8 mouse cellular contexts compared by ENCODE assay signal in genomic region chr11:106961471-106962081, GRCm38 (mm10). TPM values are rescaled to one million over a fixed set of nuclear protein-coding genes. Genes with fewer than 3 reads are reported as not detected.
A peak's percentile ranks its signal among the peaks of the same experiment; 100 is the strongest.
DNase-seq lines count a peak whose midpoint lies in the region; ATAC-seq and TF ChIP-seq lines count a peak whose summit lies in the region.

No protein-coding gene starts in this region.

- TF ChIP-seq CTCF in thymus, adult 2 months (IDR thresholded peaks at IDR 0.05; ENCODE audit: borderline replicate concordance, control insufficient read depth, extremely low read depth, insufficient read depth, low read length, poor library complexity), result no peak

- no peak overlapping the region for H3K4me3 ChIP-seq in heart, embryonic 12.5 days
- no peak overlapping the region for H3K4me3 ChIP-seq in heart, embryonic 15.5 days
- H3K4me3 ChIP-seq in lung, embryonic 16.5 days (ENCODE audit: low read length), result no peak overlapping the region
- no peak overlapping the region for H3K4me3 ChIP-seq in thymus, adult 2 months (ENCODE audit: control insufficient read depth, insufficient read depth, low read length)

- peak; percentile 40; the same call in 1 of the 2 replicates for ATAC-seq in heart, embryonic 12.5 days (ENCODE audit: insufficient number of reproducible peaks, low FRiP score)
- ATAC-seq in heart, embryonic 15.5 days (replicated peaks; ENCODE audit: insufficient number of reproducible peaks, insufficient read depth, low FRiP score, low read depth), result no peak
- ATAC-seq in lung, embryonic 16.5 days (ENCODE audit: low read depth), result peak; percentile 73
- no peak for ATAC-seq in erythroblast, adult 5-6 weeks (replicated peaks; ENCODE audit: low FRiP score, poor library complexity, severe bottlenecking)
- ATAC-seq in megakaryocyte-erythroid progenitor cell, adult 5-6 weeks (replicated peaks; ENCODE audit: low FRiP score, low TSS enrichment, poor library complexity, severe bottlenecking), result no peak

- H3K4me2 ChIP-seq in heart, embryonic 12.5 days, result no peak overlapping the region
- H3K4me2 ChIP-seq in heart, embryonic 15.5 days, result no peak overlapping the region; the same call in 1 of the 2 replicates
- no peak overlapping the region for H3K4me2 ChIP-seq in lung, embryonic 16.5 days (ENCODE audit: low read depth, low read length)

- 0 out of 2 replicates have a peak overlapping the region, but pooled peaks have one; percentile 16 for H3K27ac ChIP-seq in heart, embryonic 12.5 days (ENCODE audit: poor library complexity, severe bottlenecking)
- peak overlapping the region; percentile 72 for H3K27ac ChIP-seq in heart, embryonic 15.5 days
- peak overlapping the region; percentile 90 for H3K27ac ChIP-seq in lung, embryonic 16.5 days (ENCODE audit: low read length)
- H3K27ac ChIP-seq in thymus, adult 2 months (ENCODE audit: control insufficient read depth, insufficient read depth, low read length), result peak overlapping the region; percentile 1; the same call in 1 of the 2 replicates

- no peak for DNase-seq in heart, postnatal 4 days
- DNase-seq in thymus, adult 2 months, result peak; percentile 63
- no peak for DNase-seq in layer of hippocampus, adult 9-10 months (ENCODE audit: low spot score)

- peaks cover 20% of the 10 kb centered on the region for H3K4me1 ChIP-seq in heart, embryonic 12.5 days (replicated peaks)
- H3K4me1 ChIP-seq in heart, embryonic 15.5 days (replicated peaks), result peaks cover 28% of the 10 kb centered on the region
- peaks cover 22% of the 10 kb centered on the region for H3K4me1 ChIP-seq in lung, embryonic 16.5 days (replicated peaks; ENCODE audit: control insufficient read depth, insufficient read depth, low read length)
- H3K4me1 ChIP-seq in thymus, adult 2 months (replicated peaks; ENCODE audit: control insufficient read depth, insufficient read depth, low read length), result peaks cover 29% of the 10 kb centered on the region

- no peaks in the 10 kb centered on the region for H3K36me3 ChIP-seq in heart, embryonic 12.5 days
- H3K36me3 ChIP-seq in heart, embryonic 15.5 days, result no peaks in the 10 kb centered on the region
- H3K36me3 ChIP-seq in lung, embryonic 16.5 days (ENCODE audit: control insufficient read depth, insufficient read depth, low read length), result no peaks in the 10 kb centered on the region
- H3K36me3 ChIP-seq in thymus, adult 2 months (ENCODE audit: control insufficient read depth, insufficient read depth, low read length), result no peaks in the 10 kb centered on the region

- 0 out of 2 replicates have a peak, but pooled peaks cover 8% of the 10 kb centered on the region for H3K9me3 ChIP-seq in heart, embryonic 12.5 days (replicated peaks)
- H3K9me3 ChIP-seq in heart, embryonic 15.5 days (replicated peaks), result no peaks in the 10 kb centered on the region
- H3K9me3 ChIP-seq in lung, embryonic 16.5 days (ENCODE audit: control insufficient read depth, low read length), result no peaks in the 10 kb centered on the region

- H3K9ac ChIP-seq in heart, embryonic 12.5 days, result no peak overlapping the region
- H3K9ac ChIP-seq in heart, embryonic 15.5 days, result no peak overlapping the region
- 0 out of 2 replicates have a peak overlapping the region, but pooled peaks have one; percentile 17 for H3K9ac ChIP-seq in lung, embryonic 16.5 days (ENCODE audit: low read length)

- TF ChIP-seq POLR2A in thymus, adult 2 months (IDR thresholded peaks at IDR 0.05; ENCODE audit: control insufficient read depth, extremely low read depth, insufficient read depth, low read length, poor library complexity), result no peak

- H3K27me3 ChIP-seq in heart, embryonic 12.5 days (replicated peaks), result no peaks in the 10 kb centered on the region
- no peaks in the 10 kb centered on the region for H3K27me3 ChIP-seq in heart, embryonic 15.5 days
- H3K27me3 ChIP-seq in lung, embryonic 16.5 days (ENCODE audit: control insufficient read depth, insufficient read depth, low read depth, low read length), result no peaks in the 10 kb centered on the region
- H3K27me3 ChIP-seq in thymus, adult 2 months (ENCODE audit: control insufficient read depth, insufficient read depth, low read length), result no peaks in the 10 kb centered on the region

- WGBS in heart, embryonic 12.5 days, result 61% methylated on average over 13 of the region's 13 CpGs
- WGBS in heart, embryonic 15.5 days, result 57% methylated on average over 13 of the region's 13 CpGs
- 31% methylated on average over 13 of the region's 13 CpGs for WGBS in lung, embryonic 16.5 days
- WGBS in thymus, adult 2 months, result 4% methylated on average over 13 of the region's 13 CpGs

RNA-seq across cellular contexts. Expression of gene Kpna2, which starts 37.8 kb away (rescaled TPM):
- polyA plus RNA-seq in heart, embryonic 12.5 days (2016; fragmentation: Nextera tagmentation; extraction: Ambion mirVana), result 301 and 321 TPM in 2 replicates
- 100 to 1,000 TPM; 179 to 190 TPM for total RNA-seq in heart, postnatal 4 days (2021)
- 231 and 256 TPM in 2 replicates for polyA plus RNA-seq in heart, embryonic 15.5 days (2015; fragmentation: Nextera tagmentation; extraction: Ambion mirVana)
- polyA plus RNA-seq in lung, embryonic 16.5 days (2015; fragmentation: Nextera tagmentation; extraction: Ambion mirVana), result 437 and 492 TPM in 2 replicates
- polyA plus RNA-seq in thymus, adult 2 months (2012; rRNA removed), result 103 and 134 TPM in 2 replicates
- total RNA-seq in erythroblast, adult 5-6 weeks (2015; ENCODE audit: low replicate concordance), result 125 and 127 TPM in 2 replicates
- 63.3 and 88.5 TPM in 2 replicates for total RNA-seq in erythroblast, adult 5-6 weeks (2017; ENCODE audit: low replicate concordance)
- 179 and 203 TPM in 2 replicates for total RNA-seq in megakaryocyte-erythroid progenitor cell, adult 5-6 weeks (2014; fragmentation: Nextera tagmentation)
- total RNA-seq in megakaryocyte-erythroid progenitor cell, adult 5-6 weeks (2017), result 146 and 149 TPM in 2 replicates

RNA-seq across cellular contexts. Expression of gene Smurf2, which starts 41.1 kb away (rescaled TPM):
- polyA plus RNA-seq in heart, embryonic 12.5 days (2016; fragmentation: Nextera tagmentation; extraction: Ambion mirVana), result 12.0 and 12.2 TPM in 2 replicates
- 10 to 100 TPM; 45.9 to 46.7 TPM for total RNA-seq in heart, postnatal 4 days (2021)
- 8.9 and 10.7 TPM in 2 replicates for polyA plus RNA-seq in heart, embryonic 15.5 days (2015; fragmentation: Nextera tagmentation; extraction: Ambion mirVana)
- 16.4 and 17.6 TPM in 2 replicates for polyA plus RNA-seq in lung, embryonic 16.5 days (2015; fragmentation: Nextera tagmentation; extraction: Ambion mirVana)
- 9.5 and 9.9 TPM in 2 replicates for polyA plus RNA-seq in thymus, adult 2 months (2012; rRNA removed)
- 4.4 and 6.9 TPM in 2 replicates for total RNA-seq in erythroblast, adult 5-6 weeks (2015; ENCODE audit: low replicate concordance)
- total RNA-seq in erythroblast, adult 5-6 weeks (2017; ENCODE audit: low replicate concordance), result 7.7 and 8.5 TPM in 2 replicates
- total RNA-seq in megakaryocyte-erythroid progenitor cell, adult 5-6 weeks (2014; fragmentation: Nextera tagmentation), result 12.0 and 13.1 TPM in 2 replicates
- total RNA-seq in megakaryocyte-erythroid progenitor cell, adult 5-6 weeks (2017), result 22.0 and 24.5 TPM in 2 replicates

Comparison
In these comparisons a context has a peak if more than half of its experiments do, and no peak if none do; other contexts are left out.
1. ATAC-seq: peak in heart, embryonic 12.5 days (single experiment) and lung, embryonic 16.5 days (single experiment); none in heart, embryonic 15.5 days (single experiment), erythroblast, adult 5-6 weeks (single experiment) and megakaryocyte-erythroid progenitor cell, adult 5-6 weeks (single experiment).
2. H3K27ac ChIP-seq: peak in every context shown above with its lines; median percentile 90 in lung, embryonic 16.5 days; 72 in heart, embryonic 15.5 days; 16 in heart, embryonic 12.5 days; 1 in thymus, adult 2 months.